Mouse (Mus musculus) lung, embryonic 16.5 days (tissue): ENCODE results near the gene Nfkbie. TPM values are rescaled to one million over a fixed set of nuclear protein-coding genes. Genes with fewer than 3 reads are reported as not detected.

Experiments used
- ATAC-seq: fragments of 200-750 bp; cut with Nextera tagmentation; 2 replicates; pipeline ENCODE4 v1.8.0; 2017; ENCODE audit warnings: low read depth, mild to moderate bottlenecking, moderate library complexity
- H3K27ac ChIP-seq: fragments of 300-500 bp; sonication (generic); 2 replicates; pipeline ENCODE4 v1.5.1; 2014; ENCODE audit warnings: mild to moderate bottlenecking, control low read depth, low read length
- H3K27me3 ChIP-seq: fragments of 300-500 bp; sonication (generic); 2 replicates; pipeline ENCODE4 v1.6.1; 2014; ENCODE audit warnings: low read depth, low read length, mixed read lengths; ENCODE audit not compliant: control insufficient read depth, insufficient read depth
- H3K36me3 ChIP-seq: fragments of 300-500 bp; sonication (generic); 2 replicates; pipeline ENCODE4 v1.6.1; 2014; ENCODE audit warnings: low read length; ENCODE audit not compliant: control insufficient read depth, insufficient read depth
- H3K4me1 ChIP-seq: fragments of 300-500 bp; sonication (generic); replicated peaks from 2 replicates; pipeline ENCODE4 v1.6.1; 2014; ENCODE audit warnings: low read length, mixed read lengths; ENCODE audit not compliant: control insufficient read depth, insufficient read depth
- H3K4me2 ChIP-seq: fragments of 300-500 bp; sonication (generic); 2 replicates; pipeline ENCODE4 v1.6.1; 2014; ENCODE audit warnings: low read depth, low read length, control low read depth
- H3K4me3 ChIP-seq: fragments of 300-500 bp; sonication (generic); 2 replicates; pipeline ENCODE4 v1.5.1; 2014; ENCODE audit warnings: mild to moderate bottlenecking, low read length, control low read depth
- H3K9ac ChIP-seq: fragments of 300-500 bp; sonication (generic); 2 replicates; pipeline ENCODE4 v1.6.1; 2014; ENCODE audit warnings: low read length, control low read depth
- H3K9me3 ChIP-seq: fragments of 300-500 bp; sonication (generic); 2 replicates; pipeline ENCODE4 v1.6.1; 2016; ENCODE audit warnings: low read length; ENCODE audit not compliant: control insufficient read depth
- WGBS: fragments of 180-500 bp; shearing (Covaris S2); extraction: QIAGEN DNeasy Blood & Tissue Kit; methylation state at CpG from one replicate; pipeline ENCODE4 v1.1.7; 2014; 5-methylcytosine and 5-hydroxymethylcytosine counted together
- polyA plus RNA-seq: library from polyadenylated mRNA; unstranded; fragments of >200 nt; fragmentation: Nextera tagmentation; extraction: Ambion mirVana; gene quantifications from 2 replicates; pipeline ENCODE4 v1.2.1, GENCODE M21; 2015

The Nfkbie gene
- polyA plus RNA-seq, 1 experiment from 2014 or later, result 3.1 TPM

GRCm38 (mm10) chr17:45517549-45518215, 37.8 kb upstream of the Nfkbie start:
- no peaks in the 10 kb centered on the region for H3K9me3 ChIP-seq
- no peaks in the 10 kb centered on the region for H3K36me3 ChIP-seq
- WGBS, result 86% methylated on average over 28 of the region's 28 CpGs
- H3K4me3 ChIP-seq, result no peak overlapping the region
- H3K27me3 ChIP-seq, result no peaks in the 10 kb centered on the region
- ATAC-seq, result no peak
- H3K4me1 ChIP-seq, result 0 out of 2 replicates have a peak, but pooled peaks cover 3% of the 10 kb centered on the region
- H3K9ac ChIP-seq, result no peak overlapping the region
- no peak overlapping the region for H3K27ac ChIP-seq
- H3K4me2 ChIP-seq, result no peak overlapping the region

- Histone ChIP-seq H3K27me3 (no peaks in the 10 kb centered on the region; the same call in 1 of the 2 replicates), H3K9me3 (no peaks in the 10 kb centered on the region), H3K9ac (no peak overlapping the region), H3K4me2 (no peak overlapping the region), H3K4me3 (no peak overlapping the region), H3K27ac (no peak overlapping the region), H3K36me3 (no peaks in the 10 kb centered on the region), H3K4me1 (peaks cover 9% of the 10 kb centered on the region)
- WGBS, result 85% methylated on average over 12 of the region's 12 CpGs
- no peak for ATAC-seq
Observed at GRCm38 (mm10) chr17:45518766-45519475, 36.6 kb upstream of the Nfkbie start.

GRCm38 (mm10) chr17:45520136-45520535, 35.4 kb upstream of the Nfkbie start:
- WGBS, result 81% methylated on average over 11 of the region's 11 CpGs
- no peak for ATAC-seq

GRCm38 (mm10) chr17:45523263-45523662, 32.2 kb upstream of the Nfkbie start, which contains the start of gene Tcte1:
Gene Tcte1, plus strand, starts transcription at chr17:45523434.
- H3K4me2 ChIP-seq, result peak within 1 kb of the TSS; percentile 74
- H3K27ac ChIP-seq, result no peak within 1 kb of the TSS
- H3K4me1 ChIP-seq, result peaks cover 9% of the 10 kb centered on the region
- peak within 1 kb of the TSS; percentile 58 for H3K9ac ChIP-seq
- peak; percentile 84 for ATAC-seq
- no peaks in the 10 kb centered on the region; the same call in 1 of the 2 replicates for H3K27me3 ChIP-seq
- no peaks in the 10 kb centered on the region for H3K9me3 ChIP-seq
- WGBS, result 3% methylated on average over 20 of the region's 21 CpGs
- no peaks in the 10 kb centered on the region for H3K36me3 ChIP-seq
- peak within 1 kb of the TSS; percentile 44 for H3K4me3 ChIP-seq

More at GRCm38 (mm10) chr17:45520136-45520535, 35.4 kb upstream of the Nfkbie start:
- no peak overlapping the region for H3K27ac ChIP-seq
- no peaks in the 10 kb centered on the region; the same call in 1 of the 2 replicates for H3K27me3 ChIP-seq
- no peak overlapping the region for H3K4me2 ChIP-seq
- H3K9me3 ChIP-seq, result no peaks in the 10 kb centered on the region
- no peaks in the 10 kb centered on the region for H3K36me3 ChIP-seq
- H3K9ac ChIP-seq, result no peak overlapping the region
- no peak overlapping the region for H3K4me3 ChIP-seq
- H3K4me1 ChIP-seq, result peaks cover 9% of the 10 kb centered on the region

GRCm38 (mm10) chr17:45524961-45525360, 30.5 kb upstream of the Nfkbie start:
- H3K36me3 ChIP-seq, result no peaks in the 10 kb centered on the region
- H3K4me1 ChIP-seq, result peaks cover 9% of the 10 kb centered on the region
- H3K27me3 ChIP-seq, result peaks cover 3% of the 10 kb centered on the region
- 47% methylated on average over 4 of the region's 4 CpGs for WGBS
- no peak overlapping the region for H3K4me2 ChIP-seq
- no peak overlapping the region for H3K27ac ChIP-seq
- no peak for ATAC-seq
- H3K9ac ChIP-seq, result no peak overlapping the region
- H3K9me3 ChIP-seq, result no peaks in the 10 kb centered on the region
- no peak overlapping the region for H3K4me3 ChIP-seq

- no peak overlapping the region for H3K4me3 ChIP-seq
- no peak for ATAC-seq
- no peaks in the 10 kb centered on the region for H3K36me3 ChIP-seq
- H3K4me1 ChIP-seq, result peaks cover 9% of the 10 kb centered on the region
- no peak overlapping the region for H3K4me2 ChIP-seq
- H3K9ac ChIP-seq, result no peak overlapping the region
- no peaks in the 10 kb centered on the region for H3K9me3 ChIP-seq
- no peak overlapping the region for H3K27ac ChIP-seq
- 21% methylated on average over 5 of the region's 5 CpGs for WGBS
- H3K27me3 ChIP-seq, result peaks cover 11% of the 10 kb centered on the region
Observed at GRCm38 (mm10) chr17:45526571-45526970, 28.9 kb upstream of the Nfkbie start.

- Histone ChIP-seq H3K9ac (no peak overlapping the region), H3K27ac (no peak overlapping the region), H3K4me2 (no peak overlapping the region), H3K4me3 (no peak overlapping the region), H3K4me1 (no peaks in the 10 kb centered on the region), H3K36me3 (no peaks in the 10 kb centered on the region), H3K27me3 (peaks cover 27% of the 10 kb centered on the region), H3K9me3 (no peaks in the 10 kb centered on the region)
- 44% methylated on average over 13 of the region's 13 CpGs for WGBS
- no peak for ATAC-seq
Observed at GRCm38 (mm10) chr17:45530346-45530782, 25.1 kb upstream of the Nfkbie start.

- H3K27me3 ChIP-seq, result peaks cover 39% of the 10 kb centered on the region
- no peak overlapping the region for H3K4me2 ChIP-seq
- H3K27ac ChIP-seq, result no peak overlapping the region
- H3K4me1 ChIP-seq, result no peaks in the 10 kb centered on the region
- 41% methylated on average over 15 of the region's 15 CpGs for WGBS
- H3K4me3 ChIP-seq, result no peak overlapping the region
- no peak overlapping the region for H3K9ac ChIP-seq
- no peaks in the 10 kb centered on the region for H3K36me3 ChIP-seq
- ATAC-seq, result no peak
- H3K9me3 ChIP-seq, result no peaks in the 10 kb centered on the region
Observed at GRCm38 (mm10) chr17:45532896-45533295, 22.6 kb upstream of the Nfkbie start.

GRCm38 (mm10) chr17:45536264-45536663, 19.2 kb upstream of the Nfkbie start:
- no peak for ATAC-seq
- peaks cover 30% of the 10 kb centered on the region for H3K27me3 ChIP-seq

More at GRCm38 (mm10) chr17:45536264-45536663, 19.2 kb upstream of the Nfkbie start:
- no peak overlapping the region for H3K4me2 ChIP-seq
- no peaks in the 10 kb centered on the region for H3K9me3 ChIP-seq
- no peaks in the 10 kb centered on the region for H3K36me3 ChIP-seq
- H3K9ac ChIP-seq, result no peak overlapping the region
- no peaks in the 10 kb centered on the region for H3K4me1 ChIP-seq
- no peak overlapping the region for H3K27ac ChIP-seq
- WGBS, result 6% methylated on average over 5 of the region's 5 CpGs
- H3K4me3 ChIP-seq, result no peak overlapping the region
